In genomic region chr17:45806430-45806829, GRCm38 (mm10) we compare ENCODE assay signal across 15 mouse cellular contexts.
DNase-seq lines count a peak whose midpoint lies in the region; ATAC-seq and TF ChIP-seq lines count a peak whose summit lies in the region.
"Had no signal": no experiment of that assay in that cellular context is flagged by ENCODE, and none has a peak within 500 bp of the region (broad histone marks: within the 10 kb centered on the region; RNA-seq: fewer than 3 reads in every experiment).

No protein-coding gene starts in this region.

- ATAC-seq in kidney, embryonic 16.5 days (ENCODE audit: low FRiP score, low TSS enrichment): no peak

- 57% methylated on average over 5 of the region's 5 CpGs for WGBS in kidney, embryonic 16.5 days

- H3K27ac ChIP-seq in kidney, embryonic 16.5 days (ENCODE audit: low read length): peak overlapping the region; percentile 16; the same call in 1 of the 2 replicates
- H3K27ac ChIP-seq in bone marrow macrophage, adult 2 months (ENCODE audit: insufficient read depth, low read depth, low read length): peak overlapping the region; percentile 68
- H3K27ac ChIP-seq: layer of hippocampus, adult 2 months; left cerebral cortex, adult 2 months had no signal

- no peak overlapping the region for H3K9ac ChIP-seq in kidney, embryonic 16.5 days (replicated peaks; ENCODE audit: low read length)
- H3K9ac ChIP-seq: heart, embryonic 12.5 days had no signal

- H3K27me3 ChIP-seq in kidney, embryonic 16.5 days (ENCODE audit: insufficient read depth, low read length): peaks cover 8% of the 10 kb centered on the region
- H3K27me3 ChIP-seq: Patski had no signal

- intact Hi-C loops in left cerebral cortex, postnatal 10 days (cut with DNase I): no loop called here

- H3K4me2 ChIP-seq in kidney, embryonic 16.5 days (replicated peaks; ENCODE audit: low read depth, low read length): no peak overlapping the region

- TF ChIP-seq POLR2A in bone marrow macrophage, adult 2 months (IDR thresholded peaks at IDR 0.05; ENCODE audit: borderline replicate concordance, low read depth, low read length): no peak

- no peak for TF ChIP-seq CTCF in bone marrow macrophage, adult 2 months (IDR thresholded peaks at IDR 0.05; ENCODE audit: low read depth, low read length)

- no peak for DNase-seq in kidney, adult 9 months
- peak; percentile 37 for DNase-seq in NIH3T3 (ENCODE audit: low read depth)
- peak; percentile 43 for DNase-seq in forelimb bud, embryonic 11.5 days (ENCODE audit: low read depth, low spot score)
- no peak for DNase-seq in Muller cell, postnatal 12 days (ENCODE audit: inconsistent ontology term)
- DNase-seq in left cerebral cortex, postnatal 10 days (ENCODE audit: extremely low spot score in 1 of 2, low spot score in 2 of 2): no peak
- DNase-seq: cerebellum, adult 11 months; gastrocnemius, postnatal 36 days; lung, postnatal 10 days; right cerebral cortex, postnatal 14 days had no signal

- H3K9me3 ChIP-seq in kidney, embryonic 16.5 days (ENCODE audit: low read length): no peaks in the 10 kb centered on the region
- H3K9me3 ChIP-seq: heart, embryonic 12.5 days had no signal

- H3K4me1 ChIP-seq in kidney, embryonic 16.5 days (ENCODE audit: insufficient read depth, low read length): peaks cover 24% of the 10 kb centered on the region
- peaks cover 32% of the 10 kb centered on the region for H3K4me1 ChIP-seq in bone marrow macrophage, adult 2 months (ENCODE audit: control insufficient read depth, insufficient read depth, low read length)

- no peaks in the 10 kb centered on the region for H3K36me3 ChIP-seq in kidney, embryonic 16.5 days (ENCODE audit: insufficient read depth, low read length)
- H3K36me3 ChIP-seq: heart, embryonic 12.5 days had no signal

- no peak overlapping the region for H3K4me3 ChIP-seq in kidney, embryonic 16.5 days (ENCODE audit: low read length)
- no peak overlapping the region for H3K4me3 ChIP-seq in bone marrow macrophage, adult 2 months (ENCODE audit: insufficient read depth, low read length)
- H3K4me3 ChIP-seq: heart, embryonic 12.5 days; layer of hippocampus, adult 2 months; left cerebral cortex, adult 2 months had no signal

Comparison
In these comparisons a context has a peak if more than half of its experiments do, and no peak if none do; other contexts are left out.
1. DNase-seq: peak in NIH3T3 (single experiment) and forelimb bud, embryonic 11.5 days (single experiment); none in kidney, adult 9 months (single experiment), Muller cell, postnatal 12 days (single experiment) and left cerebral cortex, postnatal 10 days (0 of 2).